In genomic region chr17:36950981-36951947, GRCm38 (mm10) we compare ENCODE assay signal across 1 mouse cellular context.
TF ChIP-seq lines count a peak whose summit lies in the region.

Ppp1r11 (minus strand) TSS chr17:36951741.

TF ChIP-seq in CH12.LX, 34 proteins besides CTCF, POLR2A, EP300 and RAD21 (continued from another document):
- TF ChIP-seq GABPA (IDR thresholded peaks at IDR 0.05; ENCODE audit: insufficient replicate concordance, low read depth, low read length): peak; percentile 54; the same call in 1 of the 2 replicates
- no peak for TF ChIP-seq SMC3 (IDR thresholded peaks at IDR 0.05; ENCODE audit: low read depth, low read length)
- TF ChIP-seq ZNF384 (IDR thresholded peaks at IDR 0.05; ENCODE audit: low read depth, low read length): no peak
- TF ChIP-seq BHLHE40 (IDR thresholded peaks at IDR 0.05; ENCODE audit: low read depth, low read length): no peak; the same call in 1 of the 2 replicates
- TF ChIP-seq USF1 (IDR thresholded peaks at IDR 0.05; ENCODE audit: low read depth, low read length): no peak
- peak; percentile 91 for TF ChIP-seq HCFC1 (IDR thresholded peaks at IDR 0.05; ENCODE audit: low read depth, low read length)
- TF ChIP-seq ZKSCAN1 (IDR thresholded peaks at IDR 0.05; ENCODE audit: borderline replicate concordance, low read depth, low read length): no peak
- peak; percentile 55 for TF ChIP-seq ZMIZ1 (IDR thresholded peaks at IDR 0.05; ENCODE audit: low read depth, low read length)
- TF ChIP-seq SIN3A (IDR thresholded peaks at IDR 0.05; ENCODE audit: low read length): peak; percentile 90
- TF ChIP-seq MEF2A (IDR thresholded peaks at IDR 0.05; ENCODE audit: borderline replicate concordance, low read depth, low read length): peak; percentile 83
- TF ChIP-seq USF2 (conservative IDR thresholded peaks at IDR 0.05; ENCODE audit: low read depth, low read length): no peak
- TF ChIP-seq E2F4 (IDR thresholded peaks at IDR 0.05; ENCODE audit: insufficient replicate concordance, low read depth, low read length): no peak
